Mouse (Mus musculus) left cerebral cortex, postnatal 4 days (tissue): ENCODE data around the gene Galk2. TPM values are rescaled to one million over a fixed set of nuclear protein-coding genes. Genes with fewer than 3 reads are reported as not detected.

Source experiments
- DNase-seq: peaks from one replicate; pipeline ENCODE4 v3.0.0-alpha.2; 2022
- intact Hi-C: fragments of 180-260 bp; cut with DNase I; formaldehyde crosslinking; loops from one replicate; pipeline ENCODE4 v1.15.1; 2025
- total RNA-seq, 2 experiments: library from RNA; stranded (reverse); gene quantifications; 2 replicates each; pipeline ENCODE4 v1.2.3; 2021

Galk2 gene
- 10 to 100 TPM; 25.1 to 25.8 TPM for total RNA-seq

GRCm38 (mm10) chr2:125858521-125859280 is at the start of gene Galk2, which contains the start of gene Cops2:
Galk2 (plus strand) TSS chr2:125859109.
Cops2 (minus strand) TSS chr2:125859139.
- DNase-seq: peak; percentile 96
- intact Hi-C loops: no loop called here

GRCm38 (mm10) chr2:125809551-125809950 is 49.4 kb upstream of the Galk2 start:
- intact Hi-C loops: no loop called here
- DNase-seq: no peak

GRCm38 (mm10) chr2:125811332-125811731 is 47.6 kb upstream of the Galk2 start:
- no peak for DNase-seq
- intact Hi-C loops: no loop called here

GRCm38 (mm10) chr2:125813972-125814595 is 44.8 kb upstream of the Galk2 start:
- DNase-seq: no peak
- intact Hi-C loops: no loop called here

GRCm38 (mm10) chr2:125820397-125820796 is 38.5 kb upstream of the Galk2 start:
- DNase-seq: no peak
- intact Hi-C loops: no loop called here

GRCm38 (mm10) chr2:125826201-125826600 is 32.7 kb upstream of the Galk2 start:
- intact Hi-C loops: no loop called here
- no peak for DNase-seq

GRCm38 (mm10) chr2:125827898-125828297 is 31.0 kb upstream of the Galk2 start:
- no peak for DNase-seq
- intact Hi-C loops: no loop called here

GRCm38 (mm10) chr2:125829924-125830323 is 29.0 kb upstream of the Galk2 start:
- intact Hi-C loops: loop anchor here (5.0 kb wide), 1 partner anchor 63 kb away; no protein-coding TSS in a partner anchor

GRCm38 (mm10) chr2:125838091-125838490 is 20.8 kb upstream of the Galk2 start:
- DNase-seq: no peak
- intact Hi-C loops: no loop called here

More at GRCm38 (mm10) chr2:125829924-125830323, 29.0 kb upstream of the Galk2 start:
- DNase-seq: no peak

- intact Hi-C loops: no loop called here
- DNase-seq: no peak
Measured at GRCm38 (mm10) chr2:125838708-125839284, 20.1 kb upstream of the Galk2 start.

GRCm38 (mm10) chr2:125851237-125851636 is 7.7 kb upstream of the Galk2 start:
- intact Hi-C loops: no loop called here
- no peak for DNase-seq

- intact Hi-C loops: no loop called here
Measured at GRCm38 (mm10) chr2:125857707-125858106, 1.2 kb upstream of the Galk2 start.

GRCm38 (mm10) chr2:125863799-125864198 is 4.9 kb downstream of the Galk2 start:
- no peak for DNase-seq

More at GRCm38 (mm10) chr2:125857707-125858106, 1.2 kb upstream of the Galk2 start:
- no peak for DNase-seq

GRCm38 (mm10) chr2:125864551-125864950 is 5.6 kb downstream of the Galk2 start:
- intact Hi-C loops: no loop called here
- no peak for DNase-seq

More at GRCm38 (mm10) chr2:125863799-125864198, 4.9 kb downstream of the Galk2 start:
- intact Hi-C loops: no loop called here

- peak; percentile 29 for DNase-seq
- intact Hi-C loops: no loop called here
Measured at GRCm38 (mm10) chr2:125865585-125865984, 6.7 kb downstream of the Galk2 start.

- intact Hi-C loops: no loop called here
- peak; percentile 67 for DNase-seq
Measured at GRCm38 (mm10) chr2:125866058-125866740, 7.3 kb downstream of the Galk2 start.

- no peak for DNase-seq
- intact Hi-C loops: no loop called here
Measured at GRCm38 (mm10) chr2:125868301-125868700, 9.4 kb downstream of the Galk2 start.

GRCm38 (mm10) chr2:125870159-125870558 is 11.2 kb downstream of the Galk2 start:
- intact Hi-C loops: no loop called here

GRCm38 (mm10) chr2:125885891-125886576 is 27.1 kb downstream of the Galk2 start:
- peak; percentile 39 for DNase-seq
- intact Hi-C loops: no loop called here

More at GRCm38 (mm10) chr2:125870159-125870558, 11.2 kb downstream of the Galk2 start:
- no peak for DNase-seq

GRCm38 (mm10) chr2:125893096-125893495 is 34.2 kb downstream of the Galk2 start:
- DNase-seq: no peak
- intact Hi-C loops: loop anchor here (5.0 to 10.0 kb wide), 4 partner anchors 142 to 624 kb away; partner anchors contain the start of gene Fgf7
